Mouse (Mus musculus) kidney, postnatal 10 days (tissue): Measurements from ENCODE around the gene Vstm2a.

Source experiments
- DNase-seq: peaks from one replicate; pipeline ENCODE4 v3.0.0; 2021; ENCODE audit warnings: mixed read lengths

Vstm2a gene

GRCm38 (mm10) chr11:16257473-16257921, at the start of gene Vstm2a:
Gene Vstm2a (plus strand): TSS chr11:16257724.
- peak; percentile 28 for DNase-seq

- no peak for DNase-seq
Observed at GRCm38 (mm10) chr11:16257011-16257410, 513 bp upstream of the Vstm2a start.

- DNase-seq, result no peak
Observed at GRCm38 (mm10) chr11:16258300-16258699, 776 bp downstream of the Vstm2a start.

GRCm38 (mm10) chr11:16259876-16260275, 2.4 kb downstream of the Vstm2a start:
- peak; percentile 8 for DNase-seq

GRCm38 (mm10) chr11:16260764-16261578, 3.4 kb downstream of the Vstm2a start:
- peak; percentile 74 for DNase-seq

GRCm38 (mm10) chr11:16268396-16268795, 10.9 kb downstream of the Vstm2a start:
- DNase-seq, result no peak

GRCm38 (mm10) chr11:16290381-16290780, 32.9 kb downstream of the Vstm2a start:
- DNase-seq, result peak; percentile 38

- DNase-seq, result no peak
Observed at GRCm38 (mm10) chr11:16292960-16293359, 35.4 kb downstream of the Vstm2a start.

- DNase-seq, result no peak
Observed at GRCm38 (mm10) chr11:16296521-16296920, 39.0 kb downstream of the Vstm2a start.

GRCm38 (mm10) chr11:16299492-16299891, 42.0 kb downstream of the Vstm2a start:
- no peak for DNase-seq

- no peak for DNase-seq
Observed at GRCm38 (mm10) chr11:16299960-16300359, 42.4 kb downstream of the Vstm2a start.

GRCm38 (mm10) chr11:16300709-16301108, 43.2 kb downstream of the Vstm2a start:
- no peak for DNase-seq

GRCm38 (mm10) chr11:16315097-16315496, 57.6 kb downstream of the Vstm2a start:
- no peak for DNase-seq

- DNase-seq, result no peak
Observed at GRCm38 (mm10) chr11:16345179-16345578, 87.7 kb downstream of the Vstm2a start.

GRCm38 (mm10) chr11:16345676-16346075, 88.2 kb downstream of the Vstm2a start:
- DNase-seq, result no peak

GRCm38 (mm10) chr11:16351915-16352314, 94.4 kb downstream of the Vstm2a start:
- no peak for DNase-seq

- no peak for DNase-seq
Observed at GRCm38 (mm10) chr11:16354356-16354755, 96.8 kb downstream of the Vstm2a start.

GRCm38 (mm10) chr11:16366852-16367587, 109.5 kb downstream of the Vstm2a start:
- no peak for DNase-seq

GRCm38 (mm10) chr11:16403627-16404026, 146.1 kb downstream of the Vstm2a start:
- DNase-seq, result peak; percentile 29

- no peak for DNase-seq
Observed at GRCm38 (mm10) chr11:16411736-16412135, 154.2 kb downstream of the Vstm2a start.

- DNase-seq, result peak; percentile 63
Observed at GRCm38 (mm10) chr11:16412609-16413008, 155.1 kb downstream of the Vstm2a start.

GRCm38 (mm10) chr11:16413077-16413644, 155.6 kb downstream of the Vstm2a start:
- no peak for DNase-seq

GRCm38 (mm10) chr11:16439548-16440251, 182.2 kb downstream of the Vstm2a start:
- DNase-seq, result no peak
